In genomic region chr9:124281912-124282686, GRCm38 (mm10) we compare ENCODE assay signal across 8 mouse cellular contexts. TPM values are rescaled to one million over a fixed set of nuclear protein-coding genes. Genes with fewer than 3 reads are reported as not detected.
A peak's percentile ranks its signal among the peaks of the same experiment; 100 is the strongest.
DNase-seq lines count a peak whose midpoint lies in the region; ATAC-seq lines count a peak whose summit lies in the region.

No protein-coding gene starts in this region.

- peak overlapping the region; percentile 92 for H3K4me2 ChIP-seq in hindbrain, embryonic 16.5 days (ENCODE audit: low read length)

- peak overlapping the region; percentile 67 for H3K9ac ChIP-seq in hindbrain, embryonic 16.5 days (ENCODE audit: low read depth, low read length)

- H3K79me2 ChIP-seq in macrophage (ENCODE audit: inconsistent target), result peaks cover 48% of the 10 kb centered on the region

- H3K4me1 ChIP-seq in hindbrain, embryonic 16.5 days (ENCODE audit: control insufficient read depth, insufficient read depth, low read depth, low read length), result peaks cover 15% of the 10 kb centered on the region

- H3K4me3 ChIP-seq in hindbrain, embryonic 16.5 days (ENCODE audit: low read length), result peak overlapping the region; percentile 77
- H3K4me3 ChIP-seq in macrophage (ENCODE audit: inconsistent target), result peak overlapping the region; percentile 94

- peak; percentile 99 for ATAC-seq in hindbrain, embryonic 16.5 days

- H3K9me3 ChIP-seq in hindbrain, embryonic 16.5 days (ENCODE audit: control insufficient read depth, low read length), result peaks cover 6% of the 10 kb centered on the region

- H3K27me3 ChIP-seq in hindbrain, embryonic 16.5 days (replicated peaks; ENCODE audit: control insufficient read depth, insufficient read depth, low read length), result no peaks in the 10 kb centered on the region

- H3K27ac ChIP-seq in hindbrain, embryonic 16.5 days (ENCODE audit: low read depth, low read length), result peak overlapping the region; percentile 80
- peak overlapping the region; percentile 42 for H3K27ac ChIP-seq in macrophage

- peaks cover 13% of the 10 kb centered on the region for H3K36me3 ChIP-seq in hindbrain, embryonic 16.5 days (ENCODE audit: control insufficient read depth, insufficient read depth, low read length)
- H3K36me3 ChIP-seq in macrophage (ENCODE audit: inconsistent target), result peaks cover 8% of the 10 kb centered on the region; the same call in 1 of the 2 replicates

- WGBS in hindbrain, embryonic 16.5 days, result 1% methylated on average over 22 of the region's 22 CpGs
- WGBS in macrophage (ENCODE audit: missing documents), result under 1% methylated on average over 22 of the region's 22 CpGs

- peak; percentile 84 for DNase-seq in T-cell, adult 2 months (ENCODE audit: low spot score)
- peak; percentile 82 to 87 for DNase-seq in cerebellum, postnatal 36 days
- DNase-seq in gastrocnemius, adult 18-20 months (ENCODE audit: low spot score), result peak; percentile 90
- peak; percentile 78 to 88 for DNase-seq in left cerebral cortex, adult 18-20 months (ENCODE audit: low spot score in 2 of 2)
- peak; percentile 92 for DNase-seq in right cerebral cortex, adult 18-20 months
- peak; percentile 16 for DNase-seq in urinary bladder, postnatal 10 days (ENCODE audit: low spot score)

RNA-seq across cellular contexts. Expression of gene 2010315B03Rik, which starts 30.4 kb away (rescaled TPM):
- 10 to 100 TPM in 1 of 2 experiments, 1 to 10 TPM in 1; 8.1 to 12.4 TPM for total RNA-seq in gastrocnemius, adult 18-20 months (2021)
- 14.4 and 15.6 TPM in 2 replicates for polyA plus RNA-seq in hindbrain, embryonic 16.5 days (2015; fragmentation: Nextera tagmentation; extraction: Ambion mirVana)
- 10 to 100 TPM; 18.6 to 22.3 TPM for total RNA-seq in left cerebral cortex, adult 18-20 months (2021)
- total RNA-seq in macrophage (2018; cell fraction: chromatin; rRNA removed), result 100 to 1,000 TPM in 6 of 26 experiments, 10 to 100 TPM in 20; 11.1 to 136 (median 72.8) TPM
- total RNA-seq in macrophage (2018; cell fraction: cytosol; rRNA removed), result 10 to 100 TPM in 22 of 26 experiments, 1 to 10 TPM in 4; 6.0 to 25.2 (median 18.8) TPM
- 100 to 1,000 TPM in 2 of 26 experiments, 10 to 100 TPM in 23, 1 to 10 TPM in 1; 8.6 to 128 (median 41.1) TPM for total RNA-seq in macrophage (2018; cell fraction: nucleus; rRNA removed)
- polyA plus RNA-seq in macrophage (2018), result 15.8 to 21.4 TPM (median 17.1 TPM) in 3 replicates

Comparison
In these comparisons a context has a peak if more than half of its experiments do, and no peak if none do; other contexts are left out.
1. Peak in every context shown above with its lines: DNase-seq, ATAC-seq, H3K4me3 ChIP-seq and H3K27ac ChIP-seq.
2. DNase-seq: peak in every context shown above with its lines; median percentile 92 in right cerebral cortex, adult 18-20 months; 90 in gastrocnemius, adult 18-20 months; 84 in cerebellum, postnatal 36 days; 84 in T-cell, adult 2 months; 83 in left cerebral cortex, adult 18-20 months; 16 in urinary bladder, postnatal 10 days.